ENCODE assay signal across 10 mouse cellular contexts in the genomic region with DNA sequence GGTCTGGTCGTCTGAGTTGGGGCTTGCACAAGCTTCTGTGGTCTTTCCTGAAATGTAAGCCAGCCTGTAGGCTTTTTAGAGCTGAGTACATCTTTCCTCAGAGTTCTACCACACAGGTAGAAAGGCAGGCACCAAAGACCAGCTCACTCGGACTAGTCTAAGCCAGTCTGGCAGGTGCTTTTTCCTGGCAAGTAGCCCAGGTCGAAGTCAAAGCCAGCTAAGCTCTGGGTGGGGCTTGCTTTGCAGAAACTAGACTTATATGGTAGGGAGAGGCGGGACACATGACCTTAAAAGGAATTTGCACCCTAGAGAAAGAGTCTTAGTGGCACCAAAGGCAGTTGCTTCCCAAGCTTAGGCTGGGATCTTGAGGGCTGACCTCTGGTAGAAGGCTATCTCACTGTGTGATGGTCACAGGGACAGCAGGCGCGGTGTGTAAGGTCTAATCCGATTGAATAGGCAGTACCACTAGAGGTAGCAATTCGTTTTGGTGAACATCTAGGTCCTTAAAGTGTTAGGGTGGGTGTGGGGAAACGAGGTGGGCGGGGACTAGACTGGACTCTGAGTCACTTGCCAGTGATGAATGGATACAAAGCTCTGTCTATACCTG. TPM values are rescaled to one million over a fixed set of nuclear protein-coding genes. Genes with fewer than 3 reads are reported as not detected.
DNase-seq lines count a peak whose midpoint lies in the region; ATAC-seq and TF ChIP-seq lines count a peak whose summit lies in the region.
"Not testable (repeated sequence)": the region's sequence is repeated elsewhere in the genome, so short reads cannot be mapped to it uniquely, and the experiment has no call there.
"Had no signal": no experiment of that assay in that cellular context is flagged by ENCODE, and none has a peak within 500 bp of the region (broad histone marks: within the 10 kb centered on the region; RNA-seq: fewer than 3 reads in every experiment).

No protein-coding gene starts in this region.

- DNase-seq in G1E (ENCODE audit: low spot score) (peak; percentile 34), liver (peak; percentile 41)
- peak; percentile 61 for DNase-seq in c-Kit-positive CD71-positive TER-119-positive erythroid progenitor cells, embryonic 14.5 days (ENCODE audit: low spot score)

- not testable (repeated sequence) for TF ChIP-seq CTCF in G1E (IDR thresholded peaks at IDR 0.05; ENCODE audit: low read depth, low read length)
- peak; percentile 31 for TF ChIP-seq CTCF in intestine, postnatal 0 days (IDR thresholded peaks at IDR 0.05; ENCODE audit: low read depth)

- not testable (repeated sequence) for H3K9me3 ChIP-seq in G1E (replicated peaks); heart, embryonic 13.5 days; intestine, postnatal 0 days (ENCODE audit: control insufficient read depth); stomach, embryonic 15.5 days

- peak overlapping the region; percentile 42; the same call in 1 of the 2 replicates for H3K27ac ChIP-seq in heart, embryonic 13.5 days (replicated peaks)
- peak overlapping the region; percentile 89 for H3K27ac ChIP-seq in intestine, postnatal 0 days (ENCODE audit: low read depth, low read length)
- H3K27ac ChIP-seq in stomach, embryonic 15.5 days = peak overlapping the region; percentile 75

- 27% methylated on average over 8 of the region's 10 CpGs for WGBS in heart, embryonic 13.5 days
- 18% methylated on average over 7 of the region's 10 CpGs for WGBS in intestine, postnatal 0 days
- 29% methylated on average over 8 of the region's 10 CpGs for WGBS in stomach, embryonic 15.5 days

- peak overlapping the region; percentile 60; the same call in 1 of the 2 replicates for H3K4me3 ChIP-seq in G1E (ENCODE audit: low read depth, low read length)
- peak overlapping the region; percentile 32 for H3K4me3 ChIP-seq in heart, embryonic 13.5 days
- H3K4me3 ChIP-seq in intestine, postnatal 0 days (ENCODE audit: low read depth, low read length) = not testable (repeated sequence)
- peak overlapping the region; percentile 17; the same call in 1 of the 2 replicates for H3K4me3 ChIP-seq in stomach, embryonic 15.5 days (replicated peaks)

- not testable (repeated sequence) for H3K36me3 ChIP-seq in G1E (replicated peaks); heart, embryonic 13.5 days; intestine, postnatal 0 days (ENCODE audit: control insufficient read depth, insufficient read depth); stomach, embryonic 15.5 days

- H3K4me1 ChIP-seq in G1E (ENCODE audit: insufficient read depth, low read depth, low read length) = peaks cover 21% of the 10 kb centered on the region
- peaks cover 11% of the 10 kb centered on the region for H3K4me1 ChIP-seq in heart, embryonic 13.5 days
- not testable (repeated sequence) for H3K4me1 ChIP-seq in intestine, postnatal 0 days (replicated peaks; ENCODE audit: control insufficient read depth, insufficient read depth, low read length); stomach, embryonic 15.5 days

- peak overlapping the region; percentile 28; the same call in 1 of the 2 replicates for H3K9ac ChIP-seq in heart, embryonic 13.5 days
- not testable (repeated sequence) for H3K9ac ChIP-seq in intestine, postnatal 0 days (ENCODE audit: low read depth, low read length); stomach, embryonic 15.5 days

- H3K4me2 ChIP-seq in heart, embryonic 13.5 days = peak overlapping the region; percentile 62
- H3K4me2 ChIP-seq in intestine, postnatal 0 days (replicated peaks; ENCODE audit: low read depth) = peak overlapping the region; percentile 39
- H3K4me2 ChIP-seq in stomach, embryonic 15.5 days = peak overlapping the region; percentile 43

- H3K27me3 ChIP-seq in G1E (ENCODE audit: insufficient read depth, low read length); heart, embryonic 13.5 days (replicated peaks); intestine, postnatal 0 days (replicated peaks; ENCODE audit: control insufficient read depth, insufficient read depth, low read length); stomach, embryonic 15.5 days (replicated peaks): not testable (repeated sequence)

- ATAC-seq in G1E (ENCODE audit: extremely low read depth, insufficient number of reproducible peaks, low FRiP score, poor library complexity, severe bottlenecking) = peak; percentile 59
- ATAC-seq in erythroblast, adult 5-6 weeks (replicated peaks; ENCODE audit: low FRiP score, poor library complexity, severe bottlenecking) = peak; percentile 75
- 0 out of 2 replicates have a peak, but pooled peaks have one; percentile 49 for ATAC-seq in heart, embryonic 13.5 days (ENCODE audit: extremely low read depth, insufficient number of reproducible peaks, low FRiP score, low TSS enrichment)
- peak; percentile 95 for ATAC-seq in intestine, postnatal 0 days
- peak; percentile 76 for ATAC-seq in megakaryocyte-erythroid progenitor cell, adult 5-6 weeks (replicated peaks; ENCODE audit: low FRiP score, low TSS enrichment, poor library complexity, severe bottlenecking)
- peak; percentile 87 for ATAC-seq in stomach, embryonic 15.5 days (ENCODE audit: insufficient read depth, low FRiP score, low read depth)

RNA-seq across cellular contexts. Expression of a gene that starts 0.6 kb away (rescaled TPM):
- total RNA-seq in G1E (2014; fragmentation: Nextera tagmentation) = 6.1 and 6.8 TPM in 2 replicates
- total RNA-seq in G1E (2017) = 14.7 and 15.7 TPM in 2 replicates
- 4.1 and 4.5 TPM in 2 replicates for polyA plus RNA-seq in G1E (2012)
- 0.77 and 2.5 TPM in 2 replicates for total RNA-seq in erythroblast, adult 5-6 weeks (2015; ENCODE audit: low replicate concordance)
- 4.5 and 10.5 TPM in 2 replicates for total RNA-seq in erythroblast, adult 5-6 weeks (2017; ENCODE audit: low replicate concordance)
- polyA plus RNA-seq in heart, embryonic 13.5 days (2015; fragmentation: Nextera tagmentation; extraction: Ambion mirVana) = 5.9 and 6.4 TPM in 2 replicates
- polyA plus RNA-seq in intestine, postnatal 0 days (2015; fragmentation: Nextera tagmentation; extraction: Ambion mirVana) = 10.9 and 12.0 TPM in 2 replicates
- 6.6 and 6.7 TPM in 2 replicates for total RNA-seq in megakaryocyte-erythroid progenitor cell, adult 5-6 weeks (2014; fragmentation: Nextera tagmentation)
- 7.4 and 10.4 TPM in 2 replicates for total RNA-seq in megakaryocyte-erythroid progenitor cell, adult 5-6 weeks (2017)
- 12.8 and 13.7 TPM in 2 replicates for polyA plus RNA-seq in stomach, embryonic 15.5 days (2015; fragmentation: Nextera tagmentation; extraction: Ambion mirVana)

RNA-seq across cellular contexts. Expression of a gene that starts 16.3 kb away (rescaled TPM):
- total RNA-seq in G1E (2014; fragmentation: Nextera tagmentation) = not detected in 2 replicates
- total RNA-seq in G1E (2017) = not detected in 2 replicates
- not detected in 2 replicates for polyA plus RNA-seq in G1E (2012)
- total RNA-seq in erythroblast, adult 5-6 weeks (2015; ENCODE audit: low replicate concordance) = not detected in 2 replicates
- not detected in 2 replicates for total RNA-seq in erythroblast, adult 5-6 weeks (2017; ENCODE audit: low replicate concordance)
- polyA plus RNA-seq in heart, embryonic 13.5 days (2015; fragmentation: Nextera tagmentation; extraction: Ambion mirVana) = not detected in 2 replicates
- polyA plus RNA-seq in intestine, postnatal 0 days (2015; fragmentation: Nextera tagmentation; extraction: Ambion mirVana) = not detected in 2 replicates
- total RNA-seq in megakaryocyte-erythroid progenitor cell, adult 5-6 weeks (2014; fragmentation: Nextera tagmentation) = not detected in 2 replicates
- total RNA-seq in megakaryocyte-erythroid progenitor cell, adult 5-6 weeks (2017) = not detected in 2 replicates
- polyA plus RNA-seq in stomach, embryonic 15.5 days (2015; fragmentation: Nextera tagmentation; extraction: Ambion mirVana) = not detected in 2 replicates
- total RNA-seq: heart, postnatal 25 days; left cerebral cortex, postnatal 14 days had no signal

RNA-seq across cellular contexts. Expression of a gene that starts 34.1 kb away (rescaled TPM):
- 7.9 and 11.2 TPM in 2 replicates for total RNA-seq in G1E (2014; fragmentation: Nextera tagmentation)
- 41.5 and 58.9 TPM in 2 replicates for total RNA-seq in G1E (2017)
- polyA plus RNA-seq in G1E (2012) = 3.2 and 3.5 TPM in 2 replicates
- not detected in 2 replicates for total RNA-seq in erythroblast, adult 5-6 weeks (2015; ENCODE audit: low replicate concordance)
- total RNA-seq in erythroblast, adult 5-6 weeks (2017; ENCODE audit: low replicate concordance) = 0.43 and 4.3 TPM in 2 replicates
- 1.3 and 1.7 TPM in 2 replicates for polyA plus RNA-seq in heart, embryonic 13.5 days (2015; fragmentation: Nextera tagmentation; extraction: Ambion mirVana)
- 2.7 and 2.9 TPM in 2 replicates for polyA plus RNA-seq in intestine, postnatal 0 days (2015; fragmentation: Nextera tagmentation; extraction: Ambion mirVana)
- total RNA-seq in megakaryocyte-erythroid progenitor cell, adult 5-6 weeks (2014; fragmentation: Nextera tagmentation) = 0.74 and 7.0 TPM in 2 replicates
- 1.1 TPM in 1 of 2 replicates, not detected in the other for total RNA-seq in megakaryocyte-erythroid progenitor cell, adult 5-6 weeks (2017)
- 6.2 and 6.3 TPM in 2 replicates for polyA plus RNA-seq in stomach, embryonic 15.5 days (2015; fragmentation: Nextera tagmentation; extraction: Ambion mirVana)
- total RNA-seq: left cerebral cortex, postnatal 14 days had no signal
